Mouse (Mus musculus) adrenal gland, postnatal 14 days (tissue): Measurements from ENCODE around the gene P2ry13. TPM values are rescaled to one million over a fixed set of nuclear protein-coding genes. Genes with fewer than 3 reads are reported as not detected.

Experiments used
- DNase-seq: peaks from one replicate; pipeline ENCODE4 v3.0.0; 2021; ENCODE audit warnings: mixed read lengths
- long read RNA-seq, 2 experiments: library from polyadenylated mRNA; stranded (forward); transcript quantifications; one replicate each; pipeline ENCODE4 v2.0.0; 2021
- total RNA-seq: library from RNA; stranded (reverse); gene quantifications from 2 replicates; pipeline ENCODE4 v1.2.3, GENCODE M21; 2021

The P2ry13 gene
- total RNA-seq, result 0.82 and 3.3 TPM in 2 replicates
- long read RNA-seq, experiment 1, result 0 reads
- long read RNA-seq, experiment 2, result 0 reads

DNA sequence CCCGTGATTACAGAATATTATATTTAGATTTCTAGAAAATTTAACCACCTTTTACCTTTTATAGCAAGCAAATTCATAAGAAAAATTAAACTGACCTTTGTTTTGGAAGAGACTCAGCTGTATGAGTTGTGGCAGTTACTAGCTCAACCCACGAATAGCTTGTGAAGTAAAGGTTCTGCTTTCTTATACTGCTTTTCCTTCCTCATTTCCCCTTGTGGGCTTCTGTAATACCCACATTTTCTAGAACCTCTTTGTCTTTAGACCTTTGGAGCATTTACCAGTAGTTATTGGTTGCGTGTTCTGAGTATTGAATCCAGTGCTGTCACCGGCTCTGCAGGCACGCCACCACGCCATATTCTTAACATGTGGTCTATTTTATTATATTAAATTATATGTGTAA is at the start of gene P2ry13:
Gene P2ry13 (minus strand): TSS at position 156 of the 400 bp plus-strand sequence.
- DNase-seq, result no peak

DNA sequence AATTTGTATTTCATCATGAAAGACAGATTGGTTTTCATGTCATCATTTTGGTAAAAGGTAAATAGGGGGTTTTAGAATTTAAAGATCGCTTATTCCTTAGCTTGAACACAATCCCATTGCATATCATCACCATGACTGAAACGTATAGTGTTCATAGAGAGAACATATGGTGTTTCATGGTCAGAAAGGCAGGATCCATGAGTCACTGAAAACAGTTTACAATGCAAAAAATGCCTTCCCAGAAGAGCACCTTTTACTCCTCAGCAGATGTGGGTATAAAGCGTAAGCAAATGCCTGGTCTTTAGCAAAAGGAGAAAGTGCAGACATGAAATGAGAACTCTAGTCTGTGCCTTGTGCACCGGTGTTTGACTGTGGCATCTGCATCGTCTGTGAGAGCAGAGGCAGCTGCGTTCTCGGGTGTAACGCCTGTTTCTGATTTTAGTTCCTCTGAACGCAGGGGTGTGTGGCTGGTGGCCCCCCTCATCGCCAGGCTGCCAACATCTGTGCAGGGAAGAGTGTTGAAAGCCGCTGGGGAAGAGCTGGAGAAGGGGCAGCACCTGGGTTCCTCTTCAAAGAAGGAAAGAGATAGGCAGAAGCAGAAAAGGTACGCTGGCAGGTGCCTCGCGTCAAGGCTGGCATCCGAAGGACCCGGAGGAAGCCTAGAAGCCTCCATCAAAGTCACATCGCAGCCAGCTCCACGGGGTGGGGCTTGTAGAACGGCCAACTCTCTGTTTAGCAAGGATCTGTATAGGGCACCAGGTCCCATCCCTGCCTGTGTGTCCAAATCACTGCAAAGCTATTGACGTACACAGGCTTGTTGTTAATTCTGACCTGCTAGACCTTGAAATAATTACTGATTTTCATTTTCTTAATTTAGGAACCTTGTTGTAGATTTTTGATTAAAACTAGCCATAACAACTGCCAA is 47.3 kb upstream of the P2ry13 start:
- no peak for DNase-seq

DNA sequence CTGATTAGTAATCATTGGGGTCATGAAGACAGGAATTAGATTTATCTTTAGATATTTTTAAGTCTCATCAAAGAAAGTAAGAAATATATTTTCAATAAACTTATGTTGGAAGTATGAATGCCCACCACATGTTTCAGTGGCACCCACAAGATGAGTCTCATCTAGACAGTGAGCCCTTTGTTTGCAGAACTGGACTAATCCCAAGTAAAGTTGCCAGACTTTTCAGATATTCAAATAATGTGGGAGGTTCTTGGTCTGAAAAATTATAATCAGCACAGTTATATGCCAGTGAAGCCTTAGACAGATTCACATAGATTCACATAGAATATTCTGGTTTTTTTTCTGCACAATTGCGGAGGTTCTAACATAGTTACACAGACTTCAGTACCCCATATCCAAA is 39.8 kb upstream of the P2ry13 start:
- DNase-seq, result no peak

DNA sequence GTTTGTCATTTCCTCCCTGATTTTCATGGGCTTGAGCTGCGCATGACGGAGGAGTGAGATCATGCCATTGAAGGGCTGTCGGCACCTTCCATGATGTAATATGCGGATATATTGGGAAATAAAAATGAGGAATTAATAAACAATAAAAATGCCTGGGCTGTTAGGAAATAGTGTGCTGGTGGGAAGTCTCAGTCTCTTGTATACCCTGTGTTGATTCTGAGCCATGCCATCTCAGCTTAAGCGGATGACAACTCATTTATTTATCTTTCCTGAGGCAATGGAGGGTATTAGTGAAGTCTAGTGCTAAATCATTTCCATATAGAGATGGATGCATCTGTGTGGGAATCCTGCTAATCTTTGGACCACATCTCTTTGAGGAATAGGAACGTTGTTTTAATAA is 37.3 kb upstream of the P2ry13 start:
- no peak for DNase-seq

DNA sequence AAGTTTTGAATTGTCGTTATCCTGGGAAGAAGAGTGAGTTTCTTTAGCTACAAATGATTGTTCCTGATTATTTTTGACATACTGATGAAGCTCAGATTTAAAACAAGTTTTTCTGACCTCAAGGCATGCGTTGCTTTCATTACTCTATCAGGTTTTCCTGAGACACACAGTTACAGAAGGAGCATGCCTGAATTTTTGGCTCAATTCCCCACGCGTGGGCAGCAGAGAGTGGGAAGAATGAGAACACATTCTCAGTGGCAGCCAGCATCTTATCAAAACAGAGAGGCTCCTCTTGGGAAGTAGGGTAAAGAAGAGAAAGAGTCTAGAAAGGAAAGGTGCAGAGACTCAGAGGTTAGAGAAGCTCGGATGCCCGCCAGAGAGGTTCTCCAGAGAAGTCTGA is 32.7 kb upstream of the P2ry13 start:
- no peak for DNase-seq

DNA sequence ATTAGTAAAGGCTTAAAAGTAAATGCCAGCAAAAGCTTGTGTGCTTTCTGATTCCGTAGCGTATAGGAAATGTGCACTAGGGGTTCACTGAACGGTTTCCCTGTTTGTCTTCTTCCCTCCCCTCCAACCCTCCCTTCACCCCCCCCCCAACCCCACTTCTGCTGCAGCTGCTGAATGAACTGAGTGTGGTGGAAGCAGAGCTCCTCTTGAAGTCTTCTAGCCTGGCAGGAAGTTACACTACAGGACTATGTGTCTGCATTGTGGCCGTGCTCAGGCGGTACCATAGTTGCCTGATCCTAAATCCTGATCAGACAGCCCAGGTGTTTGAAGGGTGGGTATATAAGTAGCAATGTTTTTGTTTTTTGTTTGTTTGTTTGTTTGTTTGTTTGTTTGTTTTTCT is 24.2 kb upstream of the P2ry13 start:
- DNase-seq, result no peak

DNA sequence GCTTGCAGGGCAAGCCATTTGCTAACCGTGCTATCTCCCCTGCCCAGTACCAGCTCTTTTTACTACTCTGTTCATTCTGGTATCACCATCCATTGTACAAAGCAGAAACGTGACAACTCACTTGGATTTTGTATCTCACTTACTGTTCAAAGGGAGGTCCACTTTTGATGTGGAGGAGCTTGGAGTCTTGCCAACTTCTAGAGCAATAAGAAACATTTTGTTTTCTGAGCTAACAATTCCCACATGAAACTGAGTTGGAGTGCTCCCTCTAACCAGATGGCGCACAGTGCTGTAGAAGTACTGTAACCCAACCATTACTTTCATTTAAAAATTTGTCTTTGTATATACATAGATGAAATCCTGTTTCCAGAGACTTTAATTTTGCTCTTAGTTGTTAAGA is 20.2 kb upstream of the P2ry13 start:
- no peak for DNase-seq

DNA sequence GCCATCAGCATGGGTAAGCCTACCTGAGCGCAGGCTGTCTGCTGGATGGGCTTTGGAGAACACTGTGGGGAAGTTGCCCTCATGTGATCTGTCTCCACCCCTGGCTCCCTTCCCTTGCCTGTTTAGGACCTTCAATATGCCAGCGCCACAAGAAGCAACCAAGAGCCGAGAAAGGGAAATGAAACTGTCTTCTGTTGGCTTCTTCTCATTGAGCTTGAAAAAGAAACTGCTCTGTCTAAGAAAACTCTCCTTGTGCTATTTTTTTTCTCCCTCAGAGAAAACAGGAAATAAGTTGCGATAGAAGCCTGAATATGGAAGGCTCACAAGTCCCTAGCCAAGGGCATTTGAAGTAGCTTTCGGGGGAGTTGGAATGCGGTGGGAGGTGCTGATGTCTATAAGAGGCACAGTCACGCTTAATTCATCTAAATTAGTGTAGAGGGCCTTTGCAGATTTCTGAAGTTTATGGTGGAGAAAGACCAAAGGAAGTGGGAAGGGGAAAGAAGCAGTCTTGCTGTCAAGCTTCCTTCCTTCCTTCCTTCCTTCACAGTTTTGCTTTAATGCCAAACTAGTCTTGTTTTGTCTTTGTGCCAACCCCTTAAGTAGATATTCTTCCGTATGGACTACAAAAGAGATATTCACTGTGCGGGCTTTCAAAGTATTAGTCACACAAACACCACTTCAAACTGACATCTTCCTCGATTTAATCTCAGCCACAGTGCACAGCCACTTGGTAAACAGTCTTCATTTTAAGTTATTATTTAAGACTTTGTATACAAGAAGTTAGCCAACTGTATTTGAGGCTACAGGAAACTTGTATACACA is 18.3 kb upstream of the P2ry13 start:
- no peak for DNase-seq

DNA sequence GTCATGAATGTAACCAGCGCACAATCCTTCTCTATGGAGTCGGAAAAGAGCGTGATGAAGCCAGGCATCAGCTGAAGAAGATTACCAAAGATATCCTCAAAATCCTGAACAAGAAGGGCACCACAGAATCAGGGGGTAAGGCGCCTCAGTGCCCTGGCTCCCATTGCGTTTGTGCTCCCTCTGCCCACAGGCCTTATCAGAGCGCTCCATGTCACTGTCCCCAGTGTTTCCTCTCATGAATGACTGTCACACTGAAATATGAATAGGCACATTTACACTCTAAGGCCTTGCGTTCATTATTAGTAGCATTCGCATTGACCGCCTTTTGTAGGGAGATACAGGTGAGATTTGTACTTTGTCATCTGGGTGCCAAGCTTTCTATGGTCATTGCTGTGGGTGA is 17.0 kb upstream of the P2ry13 start:
- DNase-seq, result no peak

DNA sequence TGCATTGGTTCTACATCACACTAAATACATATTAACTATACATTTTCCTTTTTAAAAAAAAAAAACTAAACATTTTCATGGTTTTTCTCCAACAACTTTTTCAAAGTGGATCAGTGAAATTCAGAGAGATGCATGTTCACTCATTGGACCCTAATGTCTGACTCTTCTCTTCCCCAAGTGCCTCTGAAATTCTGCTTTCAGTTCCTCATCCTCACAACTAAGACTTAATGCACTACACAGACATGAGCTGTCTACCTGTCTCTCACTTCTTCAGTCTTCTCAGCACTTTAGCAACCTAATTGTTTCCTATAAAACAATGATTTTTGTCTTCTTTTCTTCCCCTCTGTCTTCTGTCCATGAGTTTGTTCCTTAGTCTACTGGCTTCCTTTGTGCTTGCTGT is 14.7 kb upstream of the P2ry13 start:
- no peak for DNase-seq

DNA sequence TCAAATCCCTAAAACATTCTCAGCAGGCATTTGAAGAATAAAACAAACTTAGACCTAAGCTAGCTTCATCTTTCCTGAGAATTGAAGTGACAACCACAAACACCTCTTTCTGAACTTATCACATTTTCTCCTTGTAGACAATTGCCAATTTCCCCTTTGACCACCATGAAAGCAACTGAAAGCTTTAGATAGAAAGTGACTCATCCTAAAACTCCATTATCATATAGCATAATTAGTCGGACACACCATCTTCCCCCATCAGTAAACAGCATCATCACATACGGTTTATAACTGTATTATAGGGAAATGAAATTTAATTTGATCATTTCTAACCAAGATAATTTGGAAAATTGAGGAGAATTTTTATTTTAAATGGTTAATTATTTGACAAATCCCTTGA is 11.6 kb upstream of the P2ry13 start:
- DNase-seq, result no peak

DNA sequence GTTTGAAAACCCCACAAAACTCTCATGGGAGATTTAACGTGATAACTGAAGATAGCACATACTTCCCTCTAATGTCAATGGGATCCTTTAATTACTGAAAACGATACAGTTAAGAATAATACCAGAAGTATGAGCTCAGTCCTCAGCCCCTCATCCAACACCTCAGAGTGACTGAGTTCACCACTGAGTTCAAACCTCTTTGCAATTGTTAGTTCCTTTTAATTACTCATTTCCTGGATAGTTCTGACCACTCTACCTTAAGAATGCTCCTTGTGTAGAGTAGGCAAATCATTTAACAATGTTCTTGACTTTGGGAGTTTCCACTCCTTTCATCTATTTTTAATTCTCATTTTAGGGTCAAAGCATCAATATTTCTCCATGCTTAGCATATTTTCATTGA is 8.6 kb upstream of the P2ry13 start:
- DNase-seq, result no peak

DNA sequence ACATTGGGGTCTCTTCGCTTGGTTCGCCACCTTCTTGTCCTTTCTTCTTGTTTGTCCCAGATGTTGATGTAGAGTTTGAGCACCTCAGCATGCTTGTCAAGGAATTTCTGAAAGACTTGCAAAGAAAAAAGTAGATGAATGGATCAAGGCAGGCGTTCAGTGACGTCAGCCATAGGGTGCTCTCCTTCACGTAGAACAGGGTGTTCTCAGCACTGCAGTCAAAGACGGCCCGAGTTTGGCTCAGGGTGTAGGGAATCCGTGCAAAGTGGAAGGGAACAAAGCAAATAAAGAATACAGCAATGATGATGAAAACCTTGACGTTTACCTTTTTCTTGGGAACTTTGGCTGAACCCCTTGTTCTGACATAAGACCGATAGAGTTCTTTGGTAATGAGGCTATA is 6.5 kb upstream of the P2ry13 start:
- DNase-seq, result no peak

DNA sequence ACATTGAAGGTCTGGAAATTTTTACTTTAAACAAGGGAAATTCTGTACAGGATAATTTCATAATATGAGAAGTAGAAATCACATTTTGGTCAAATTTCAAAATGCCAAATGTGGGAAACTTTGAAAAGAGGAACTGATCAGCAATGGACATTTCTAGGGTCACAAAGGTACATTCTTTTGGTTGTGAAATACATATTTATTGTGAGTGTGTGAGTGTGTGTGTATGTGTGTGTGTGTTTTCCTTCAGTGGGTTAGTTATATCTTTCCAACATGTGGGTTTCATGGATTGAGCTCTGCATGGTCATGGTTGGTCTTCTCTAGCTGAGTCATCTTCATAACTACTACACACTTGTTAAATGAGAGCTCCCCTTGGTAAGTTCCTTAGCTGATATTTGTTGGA is 1.7 kb upstream of the P2ry13 start:
- DNase-seq, result no peak

DNA sequence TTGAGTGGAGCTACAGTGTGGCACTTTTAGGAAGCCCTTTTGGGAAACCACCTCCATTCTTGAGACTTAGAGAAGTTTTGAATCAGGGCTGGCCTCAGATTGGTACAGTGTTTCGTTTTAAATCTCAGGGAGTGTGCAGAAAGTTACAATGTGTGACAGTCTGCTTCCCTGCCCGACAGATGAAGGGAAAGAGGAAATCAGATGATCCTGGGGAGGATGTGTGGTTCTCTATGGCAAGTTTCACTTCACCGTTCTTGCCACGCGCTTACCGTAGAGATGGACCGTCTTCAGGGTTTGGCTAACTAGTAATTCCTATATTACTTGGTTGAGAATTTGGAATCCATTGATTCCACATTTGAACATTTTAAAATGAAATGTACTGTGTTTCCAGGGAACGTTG is 1.1 kb upstream of the P2ry13 start:
- no peak for DNase-seq

DNA sequence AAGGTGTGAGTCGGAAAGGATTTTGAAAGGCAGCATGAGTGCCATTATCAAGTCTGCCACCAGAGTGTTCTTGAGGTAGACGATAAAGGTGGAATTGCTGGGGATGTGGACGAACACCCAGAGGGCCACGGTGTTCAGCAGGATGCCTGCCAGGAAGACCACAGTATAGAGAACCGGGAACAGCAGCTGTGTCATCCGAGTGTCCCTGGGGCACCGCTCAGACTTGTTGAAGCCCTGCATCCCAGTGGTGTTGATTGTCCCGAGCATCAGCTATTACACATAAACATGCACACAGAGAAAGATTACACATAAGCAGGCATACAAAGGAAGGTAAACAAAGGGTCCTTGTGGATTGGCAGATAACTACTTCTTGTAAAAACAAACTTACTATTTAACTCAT is 593 bp downstream of the P2ry13 start:
- DNase-seq, result no peak

DNA sequence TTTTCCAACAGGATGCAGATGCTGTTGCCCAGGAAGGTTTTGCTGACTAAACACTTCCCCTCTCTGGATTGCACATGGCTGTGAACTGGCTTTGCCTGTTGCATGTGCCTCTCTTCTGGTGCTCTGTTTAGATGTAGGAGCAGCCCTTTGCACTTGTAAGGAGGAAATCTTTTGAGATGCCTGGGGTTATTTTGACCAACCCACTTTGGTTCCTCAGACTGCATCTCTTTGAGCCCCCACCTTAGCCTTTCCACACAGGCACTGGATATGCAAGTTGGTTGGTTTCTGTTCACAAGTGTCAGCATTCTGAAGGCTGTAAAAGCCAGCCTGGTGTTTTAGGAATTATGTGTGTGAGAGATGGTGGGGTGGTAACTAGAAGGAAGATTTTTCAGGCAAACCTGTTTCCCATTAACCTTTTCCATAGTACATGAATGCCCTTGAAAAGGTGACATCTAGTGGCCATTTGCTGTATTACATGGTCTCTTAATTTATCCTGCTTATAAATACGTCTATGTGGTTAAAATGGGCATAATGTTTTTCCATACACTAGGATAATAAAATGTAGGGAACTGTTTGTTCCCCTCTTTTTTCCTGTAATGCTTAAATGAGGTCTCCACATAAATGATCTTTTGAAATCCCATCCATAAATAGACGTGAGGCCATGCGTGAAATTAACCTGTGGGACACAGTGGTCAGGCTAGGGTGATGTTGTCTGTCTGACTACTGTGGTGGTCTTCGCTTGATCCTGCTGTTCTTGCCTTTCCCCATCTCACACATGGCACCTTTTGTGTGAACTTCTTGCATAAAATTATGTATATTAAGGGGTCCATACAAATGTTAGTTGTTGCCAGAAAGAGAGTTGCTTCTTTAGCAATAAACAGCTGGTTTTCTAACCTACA is 1.8 kb downstream of the P2ry13 start:
- DNase-seq, result no peak

DNA sequence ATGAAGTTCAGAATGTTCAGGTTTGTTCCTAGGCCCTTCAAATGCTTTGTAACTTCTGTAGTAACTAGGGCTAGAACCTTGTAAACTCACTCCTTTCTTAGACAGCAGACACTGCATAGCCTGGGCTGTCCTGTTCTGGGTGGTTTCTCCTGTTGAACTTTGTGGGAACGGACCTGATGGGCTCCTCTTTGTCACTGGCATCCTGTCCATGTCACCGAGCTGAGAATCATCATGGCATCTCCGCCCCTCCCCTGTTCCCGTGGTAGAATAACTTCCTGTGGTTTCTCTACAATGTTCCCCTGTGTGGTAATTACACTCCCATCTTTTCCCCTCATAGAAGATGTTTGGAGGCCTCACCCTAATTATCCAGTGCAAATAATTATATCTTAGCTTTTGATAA is 4.7 kb downstream of the P2ry13 start:
- no peak for DNase-seq

DNA sequence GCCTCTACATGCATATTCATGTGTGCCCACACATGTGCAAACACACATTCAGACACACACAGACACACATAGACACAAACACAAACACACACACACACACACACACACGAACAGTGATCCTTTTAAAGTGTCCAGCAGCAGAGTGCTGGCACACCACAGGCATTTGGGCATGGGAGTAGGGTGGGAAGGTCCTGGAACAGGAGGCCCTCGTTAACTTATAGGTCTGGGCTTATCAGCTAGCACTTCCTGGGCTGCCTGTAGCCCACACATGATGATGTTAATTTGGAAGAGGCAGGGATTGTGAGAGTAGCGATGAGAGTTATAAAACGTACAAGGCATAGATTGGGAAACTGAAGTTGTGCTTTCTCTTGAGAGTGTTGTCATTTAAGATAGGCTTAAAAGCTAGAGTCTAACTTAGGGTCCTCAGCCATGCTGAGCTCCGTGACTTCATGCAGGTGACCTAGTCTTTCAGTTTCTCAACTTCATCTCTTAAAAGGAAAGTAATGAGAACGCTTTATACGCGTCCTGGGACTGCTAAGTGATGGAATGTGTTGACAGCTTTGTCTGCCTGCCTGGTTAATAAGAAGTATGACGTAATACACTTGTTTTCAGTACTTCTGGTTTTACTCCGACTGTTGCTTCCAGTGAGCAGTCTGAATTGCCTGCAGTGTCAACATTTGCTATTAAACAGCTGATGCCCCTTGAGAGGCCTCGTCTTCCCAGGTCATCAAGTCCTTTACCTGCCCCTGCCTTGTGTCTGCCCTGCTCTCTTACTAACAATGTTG is 5.8 kb downstream of the P2ry13 start:
- no peak for DNase-seq

DNA sequence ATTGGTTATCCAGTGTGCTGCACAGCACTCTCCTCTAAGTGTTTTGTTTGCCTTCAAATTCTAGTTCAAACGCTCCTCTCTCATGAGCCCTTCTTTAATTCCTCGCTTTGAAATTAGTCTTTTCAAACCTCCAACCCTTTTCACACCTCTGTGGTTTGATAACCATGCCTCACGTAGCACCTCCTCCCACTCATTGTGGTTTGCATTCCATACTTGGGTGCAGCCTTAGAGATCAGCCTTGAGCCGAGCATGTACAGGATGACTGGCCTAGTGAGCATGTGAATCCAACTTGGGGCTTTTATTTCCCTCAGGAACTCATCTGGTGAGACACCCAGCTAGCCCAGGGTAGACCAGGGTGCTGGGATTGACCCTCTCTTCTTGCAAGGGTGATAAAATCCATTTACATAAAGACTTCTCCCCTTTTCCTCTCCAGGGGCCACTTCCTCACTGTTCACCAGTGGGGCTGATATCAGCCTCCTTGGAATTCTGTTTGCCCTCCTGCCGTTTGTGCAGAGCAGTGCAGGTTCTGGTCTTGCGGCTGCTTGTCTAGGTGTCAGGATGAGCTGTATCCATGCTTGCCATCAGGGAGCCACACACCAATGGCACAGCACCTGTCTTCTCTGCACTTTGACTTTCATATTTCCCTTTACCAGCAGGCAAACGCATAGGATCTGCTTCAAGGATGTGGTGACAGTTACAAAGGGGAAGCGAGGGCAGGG is 6.7 kb downstream of the P2ry13 start:
- no peak for DNase-seq
